Mouse (Mus musculus) CD4-positive, CD25-positive, alpha-beta regulatory T cell, adult 4 months (primary cell): Measurements from ENCODE around the gene Tlcd1. TPM values are rescaled to one million over a fixed set of nuclear protein-coding genes. Genes with fewer than 3 reads are reported as not detected.
"Not testable (repeated sequence)": the region's sequence is repeated elsewhere in the genome, so short reads cannot be mapped to it uniquely, and the experiment has no call there.

ENCODE experiments used
- ATAC-seq: one replicate; pipeline ENCODE4 v1.8.0; 2017
- polyA plus RNA-seq, 2 experiments: library from polyadenylated mRNA; unstranded; fragments of 100-300 nt; shearing (Covaris generic); gene quantifications; one replicate each; pipeline ENCODE4 v1.2.1; 2017

Gene Tlcd1
- polyA plus RNA-seq, 2 experiments from 2014 or later: 2.9 to 3.6 TPM

GRCm38 (mm10) chr11:78177903-78178858 is 1.7 kb downstream of the Tlcd1 start:
- ATAC-seq: peak; percentile 59

- no peak for ATAC-seq
Measured at GRCm38 (mm10) chr11:78178859-78179437, 2.4 kb downstream of the Tlcd1 start.

GRCm38 (mm10) chr11:78179438-78179999 is 3.0 kb downstream of the Tlcd1 start:
- no peak for ATAC-seq

DNA sequence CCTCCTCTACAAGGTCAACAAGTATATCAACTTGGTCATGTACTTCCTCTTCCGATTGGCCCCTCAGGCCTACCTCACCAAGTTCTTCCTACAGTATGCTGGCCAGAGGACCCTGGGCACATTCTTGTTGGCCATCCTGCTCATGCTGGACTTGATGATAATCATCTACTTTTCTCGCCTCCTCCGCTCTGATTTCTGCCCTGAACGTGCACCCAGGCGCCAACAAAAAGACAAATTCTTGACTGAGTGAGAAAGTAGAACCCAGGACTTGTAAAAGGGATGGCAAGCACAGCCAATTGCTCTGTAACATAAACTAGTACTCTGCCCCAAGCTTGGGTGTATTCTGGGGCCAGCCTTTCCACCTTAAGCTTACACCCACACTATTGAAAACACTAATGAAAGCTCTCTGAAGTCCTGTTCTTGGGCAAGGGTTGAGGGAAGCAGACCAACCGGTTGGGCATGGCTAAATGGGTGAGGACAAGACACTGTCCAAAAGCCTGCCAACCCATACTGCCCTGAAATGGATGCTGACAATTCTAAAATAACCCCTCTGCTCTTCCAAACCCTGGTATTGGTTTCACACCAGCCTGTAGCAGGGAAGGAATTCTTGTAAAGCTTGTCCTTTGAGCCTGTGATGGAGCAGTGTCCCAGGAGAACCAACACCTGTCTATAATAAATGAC is 3.7 kb downstream of the Tlcd1 start:
- ATAC-seq: no peak

GRCm38 (mm10) chr11:78181830-78182357 is 5.4 kb downstream of the Tlcd1 start:
- no peak for ATAC-seq

GRCm38 (mm10) chr11:78182450-78182849 is 5.9 kb downstream of the Tlcd1 start:
- ATAC-seq: no peak

DNA sequence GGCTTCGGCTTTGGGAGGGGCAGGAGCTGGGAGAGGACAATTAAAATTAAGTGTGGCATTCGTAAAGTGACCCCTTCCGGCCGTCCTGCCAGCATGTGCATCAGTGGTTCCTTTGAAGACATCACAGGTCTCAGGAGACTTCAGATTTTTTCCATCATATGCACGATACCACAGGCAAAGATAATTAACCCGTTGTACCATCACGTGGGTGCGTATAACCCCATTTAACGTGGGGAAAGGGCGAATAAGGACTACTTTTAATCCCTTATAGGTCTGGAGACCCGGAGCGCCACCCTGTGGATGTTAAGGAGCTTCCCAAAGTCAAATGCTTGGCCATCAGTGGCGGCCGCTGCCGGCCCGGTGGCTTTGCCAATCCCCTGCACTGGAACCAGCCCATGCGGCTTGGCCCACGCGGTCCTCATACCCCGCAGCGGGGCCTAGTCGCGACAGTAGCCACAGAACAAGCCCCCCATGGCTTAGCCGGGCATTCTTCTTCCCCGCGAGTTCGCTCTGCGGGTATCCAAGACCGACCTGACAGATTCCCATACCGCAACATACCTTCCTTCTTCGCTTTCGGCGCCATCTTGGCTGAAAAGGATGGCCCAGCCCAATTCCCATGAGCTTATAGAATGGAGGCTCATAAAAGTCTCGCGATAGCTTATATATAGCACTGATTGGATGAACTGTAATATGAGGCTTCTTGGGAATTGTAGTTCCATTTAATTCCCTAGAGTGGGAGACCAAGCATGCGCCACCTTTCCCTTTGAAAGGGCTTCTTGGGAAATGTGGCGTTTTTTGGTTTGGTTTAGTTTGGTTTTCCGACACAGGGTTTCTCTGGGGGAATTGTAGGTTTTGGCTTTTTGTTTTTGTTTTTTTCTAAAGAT is 6.7 kb downstream of the Tlcd1 start, which contains the start of gene Rpl23a:
Gene Rpl23a, minus strand, starts transcription at position 624 of the 884 bp plus-strand sequence.
- peak; percentile 96 for ATAC-seq

- ATAC-seq: no peak
Measured at GRCm38 (mm10) chr11:78183884-78184514, 7.5 kb downstream of the Tlcd1 start.

GRCm38 (mm10) chr11:78184702-78185101 is 8.2 kb downstream of the Tlcd1 start:
- ATAC-seq: not testable (repeated sequence)

DNA sequence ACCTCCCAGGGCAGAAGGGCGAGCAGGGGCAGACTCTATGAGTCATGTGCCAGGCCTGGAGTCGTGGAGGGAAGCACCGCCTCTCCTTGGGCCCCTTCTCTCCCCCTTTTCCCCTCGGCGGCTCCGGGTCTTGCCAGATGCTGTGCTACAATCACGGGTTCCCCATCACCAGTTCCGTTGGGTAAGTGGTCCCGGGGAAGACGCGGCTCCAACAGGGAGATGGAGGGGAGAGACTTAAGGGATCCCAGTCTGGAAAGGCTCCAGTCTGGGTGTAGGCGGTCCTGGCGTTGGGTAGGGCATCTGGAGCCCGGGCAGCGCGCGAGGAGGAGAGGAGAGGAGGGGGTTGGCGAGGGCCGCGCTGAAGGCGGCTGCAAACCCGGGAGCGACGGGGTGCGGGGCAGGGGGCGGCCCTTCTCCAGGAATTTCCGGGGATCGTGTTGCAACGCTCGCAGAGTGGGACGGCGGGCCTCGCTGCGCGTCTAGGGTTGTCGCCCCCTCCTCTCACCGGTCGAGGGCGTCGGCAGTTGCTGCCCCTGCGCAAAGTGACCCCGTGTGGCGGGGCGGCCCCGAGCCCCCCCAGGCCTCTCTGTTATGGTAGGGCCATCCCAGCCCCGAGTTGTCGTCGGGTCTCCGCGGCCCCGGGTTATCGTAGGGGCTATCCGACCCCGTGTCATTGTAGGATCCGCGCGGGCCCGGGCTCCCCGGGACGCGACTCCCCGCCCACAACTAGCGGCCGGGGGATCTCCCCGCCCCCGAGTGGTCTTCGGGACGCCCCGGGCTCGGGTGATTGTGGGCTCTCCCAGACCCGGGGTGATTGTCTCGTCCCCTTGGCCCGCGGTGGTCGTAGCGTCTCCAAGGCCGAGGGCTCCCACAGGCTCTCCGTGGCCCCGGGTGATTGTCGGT is 12.1 kb downstream of the Tlcd1 start, which contains the start of gene Rab34:
Gene Rab34, plus strand, starts transcription at position 100 of the 903 bp plus-strand sequence.
- ATAC-seq: peak; percentile 29

- ATAC-seq: no peak
Measured at GRCm38 (mm10) chr11:78189234-78190040, 12.9 kb downstream of the Tlcd1 start.

GRCm38 (mm10) chr11:78190041-78190440 is 13.5 kb downstream of the Tlcd1 start:
- ATAC-seq: no peak

DNA sequence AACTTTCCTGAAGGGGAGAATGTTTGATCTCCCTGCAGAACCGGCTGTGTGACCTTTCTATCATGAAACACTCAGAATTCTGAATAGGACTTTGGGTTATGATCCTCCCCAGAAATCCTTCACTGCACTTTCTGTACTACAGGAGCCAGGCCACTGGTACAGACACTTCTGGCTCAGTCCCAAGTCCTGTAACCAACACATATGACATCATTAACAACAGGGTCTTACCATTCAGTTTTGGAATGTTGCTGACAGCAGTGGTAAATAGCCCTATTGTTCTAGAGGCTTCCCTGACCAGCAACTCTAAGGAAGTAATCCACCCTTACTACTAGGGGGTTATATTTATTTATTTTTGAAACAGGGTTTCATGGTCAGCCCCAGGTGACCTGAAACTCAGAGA is 16.6 kb downstream of the Tlcd1 start, which contains the start of gene Proca1:
Gene Proca1, plus strand, starts transcription at position 280 of the 400 bp plus-strand sequence.
- ATAC-seq: no peak

GRCm38 (mm10) chr11:78194411-78195100 is 18.0 kb downstream of the Tlcd1 start:
- peak; percentile 23 for ATAC-seq

DNA sequence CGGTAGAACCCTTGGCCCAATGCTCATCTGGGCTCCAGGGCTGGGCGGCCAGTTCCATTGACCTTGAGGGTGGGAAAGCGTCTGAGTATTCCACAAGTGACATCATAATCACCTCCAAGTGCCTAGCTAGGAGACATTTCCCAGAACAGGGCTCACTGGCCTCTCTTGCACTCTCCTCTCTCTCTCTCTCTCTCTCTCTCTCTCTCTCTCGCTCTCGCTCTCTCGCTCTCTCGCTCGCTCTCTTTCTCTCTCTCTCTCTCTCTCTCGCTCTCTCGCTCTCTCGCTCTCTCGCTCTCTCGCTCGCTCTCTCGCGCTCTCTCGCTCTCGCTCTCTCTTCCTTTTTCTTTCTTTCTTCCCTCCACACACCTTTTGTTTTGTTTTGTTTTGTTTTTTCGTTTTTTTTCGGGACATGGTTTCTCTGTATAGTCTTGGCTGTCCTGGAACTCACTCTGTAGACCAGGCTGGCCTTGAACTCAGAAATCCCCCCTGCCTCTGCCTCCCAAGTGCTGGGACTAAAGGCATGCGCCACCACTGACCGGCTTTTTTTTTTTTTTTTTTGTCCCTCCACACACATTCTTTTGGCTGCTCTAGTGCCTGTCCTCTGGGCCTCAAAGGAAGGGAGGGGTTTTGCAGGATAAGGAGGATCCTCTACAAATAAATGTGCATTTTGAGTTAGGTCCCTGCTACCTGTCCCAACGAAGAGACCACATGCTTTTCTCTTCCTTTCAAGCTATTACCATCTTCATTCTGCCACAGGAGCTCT is 18.8 kb downstream of the Tlcd1 start:
- ATAC-seq: no peak

DNA sequence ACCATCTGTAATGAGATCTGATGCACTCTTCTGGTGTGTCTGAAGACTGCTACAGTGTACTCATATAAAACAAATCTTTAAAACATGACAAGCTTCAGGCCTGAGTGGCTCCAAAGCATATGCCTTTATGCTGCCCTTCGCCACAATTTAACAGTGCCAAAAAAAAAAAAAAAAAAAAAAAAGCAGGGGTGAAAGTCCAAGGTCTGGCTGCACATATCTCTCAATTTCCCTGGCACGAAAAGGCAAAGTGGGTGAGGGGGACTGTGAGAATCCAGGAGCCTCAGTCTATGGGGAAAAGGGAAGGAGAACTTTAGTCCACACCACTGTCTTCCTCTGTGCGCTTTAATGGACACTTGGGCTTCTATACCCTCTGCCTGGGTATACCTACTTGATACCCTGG is 25.9 kb downstream of the Tlcd1 start:
- ATAC-seq: no peak

DNA sequence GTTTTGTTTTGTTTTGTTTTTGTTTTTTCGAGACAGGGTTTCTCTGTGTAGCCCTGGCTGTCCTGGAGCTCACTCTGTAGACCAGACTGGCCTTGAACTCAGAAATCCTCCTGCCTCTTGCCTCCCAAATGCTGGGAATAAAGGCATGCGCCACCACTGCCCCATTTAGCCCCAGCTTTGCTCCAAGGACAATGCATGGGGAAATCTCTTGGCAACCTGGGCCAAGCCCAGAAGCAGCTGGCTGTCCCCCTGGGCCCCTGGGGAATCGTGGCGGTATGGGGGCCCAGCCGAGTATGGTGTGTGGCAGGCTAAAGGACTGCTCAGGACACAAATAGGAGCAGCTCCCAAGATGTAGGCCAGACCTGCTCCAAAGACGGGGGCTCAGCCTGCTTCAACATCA is 27.8 kb downstream of the Tlcd1 start:
- no peak for ATAC-seq
